Mouse (Mus musculus): ENCODE data around the gene Gpx5. TPM values are rescaled to one million over a fixed set of nuclear protein-coding genes. Genes with fewer than 3 reads are reported as not detected.

Gpx5 gene
- polyA plus RNA-seq, 1 experiment from 2014 or later, result not detected

GRCm38 (mm10) chr13:21304483-21305066 is 12.0 kb upstream of the Gpx5 start:
- ATAC-seq, result no peak
- H3K27me3 ChIP-seq (replicated peaks; ENCODE audit: control insufficient read depth, insufficient read depth, low read length), result no peaks in the 10 kb centered on the region
- no peak overlapping the region for H3K9ac ChIP-seq (ENCODE audit: low read depth, low read length)
- no peaks in the 10 kb centered on the region for H3K4me1 ChIP-seq (replicated peaks; ENCODE audit: control insufficient read depth, insufficient read depth, low read length)
- no peaks in the 10 kb centered on the region for H3K9me3 ChIP-seq (ENCODE audit: control insufficient read depth)
- H3K4me2 ChIP-seq (replicated peaks; ENCODE audit: low read depth), result no peak overlapping the region
- no peak overlapping the region for H3K27ac ChIP-seq (ENCODE audit: low read depth, low read length)
- no peaks in the 10 kb centered on the region for H3K36me3 ChIP-seq (ENCODE audit: control insufficient read depth, insufficient read depth)
- no peak for TF ChIP-seq CTCF (IDR thresholded peaks at IDR 0.05; ENCODE audit: low read depth)
- WGBS, result 72% methylated on average over 3 of the region's 3 CpGs
- no peak overlapping the region for H3K4me3 ChIP-seq (ENCODE audit: low read depth, low read length)

DNA sequence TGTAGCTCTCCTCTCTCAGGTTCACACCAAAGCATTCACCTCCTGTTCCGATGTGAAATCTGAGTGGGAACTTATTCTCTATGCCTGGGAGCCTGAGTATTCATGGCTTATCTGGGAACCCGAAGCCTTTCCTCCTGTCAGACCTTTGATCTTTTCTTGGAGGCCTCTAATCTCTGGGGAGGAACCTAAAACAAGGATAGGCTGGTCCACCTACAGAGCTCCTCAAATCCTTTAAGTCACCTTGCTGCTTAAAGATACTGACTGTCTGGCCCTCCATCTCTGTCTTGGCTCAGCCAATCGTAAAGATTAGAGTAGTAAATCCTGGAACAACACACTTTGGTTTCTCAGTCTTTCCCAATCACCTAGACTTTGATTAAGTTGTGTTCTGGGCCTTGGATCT is 6.0 kb upstream of the Gpx5 start:
- TF ChIP-seq CTCF (IDR thresholded peaks at IDR 0.05; ENCODE audit: low read depth), result no peak
- WGBS, result 24% methylated on average over 3 of the region's 3 CpGs
- no peak for ATAC-seq
- no peak overlapping the region for H3K4me3 ChIP-seq (ENCODE audit: low read depth, low read length)
- H3K27ac ChIP-seq (ENCODE audit: low read depth, low read length), result no peak overlapping the region
- no peaks in the 10 kb centered on the region for H3K27me3 ChIP-seq (replicated peaks; ENCODE audit: control insufficient read depth, insufficient read depth, low read length)
- H3K4me2 ChIP-seq (replicated peaks; ENCODE audit: low read depth), result no peak overlapping the region
- no peaks in the 10 kb centered on the region; the same call in 1 of the 2 replicates for H3K4me1 ChIP-seq (replicated peaks; ENCODE audit: control insufficient read depth, insufficient read depth, low read length)
- H3K36me3 ChIP-seq (ENCODE audit: control insufficient read depth, insufficient read depth), result no peaks in the 10 kb centered on the region
- no peaks in the 10 kb centered on the region for H3K9me3 ChIP-seq (ENCODE audit: control insufficient read depth)
- H3K9ac ChIP-seq (ENCODE audit: low read depth, low read length), result no peak overlapping the region

- peak; percentile 59; the same call in 1 of the 2 replicates for ATAC-seq
These were observed 13.0 kb downstream of the Gpx5 start for GRCm38 (mm10) chr13:21279559-21279958.

DNA sequence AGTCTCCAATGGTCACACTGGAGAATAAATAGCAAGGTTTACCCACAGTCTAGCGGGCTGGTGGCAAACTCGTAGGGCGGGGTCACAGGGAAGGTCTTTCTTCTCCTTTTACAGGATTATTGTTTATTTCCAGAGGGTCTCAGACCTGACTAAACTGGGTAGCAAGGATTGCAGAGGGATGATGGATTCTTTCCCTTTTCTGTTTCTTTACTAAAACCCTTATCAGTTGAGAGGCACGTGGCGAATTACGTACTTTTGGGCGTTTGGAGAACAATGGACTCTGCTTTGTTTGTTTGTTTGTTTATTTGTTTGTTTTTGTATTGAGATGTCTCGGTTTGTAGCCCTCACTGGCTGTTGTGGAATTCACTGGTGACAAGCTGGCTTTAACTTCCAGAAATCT is 13.5 kb downstream of the Gpx5 start:
- H3K4me3 ChIP-seq (ENCODE audit: low read depth, low read length), result peak overlapping the region; percentile 55
- no peaks in the 10 kb centered on the region; the same call in 1 of the 2 replicates for H3K27me3 ChIP-seq (replicated peaks; ENCODE audit: control insufficient read depth, insufficient read depth, low read length)
- 0 out of 2 replicates have a peak overlapping the region, but pooled peaks have one; percentile 5 for H3K9ac ChIP-seq (ENCODE audit: low read depth, low read length)
- no peaks in the 10 kb centered on the region for H3K9me3 ChIP-seq (ENCODE audit: control insufficient read depth)
- H3K27ac ChIP-seq (ENCODE audit: low read depth, low read length), result no peak overlapping the region
- WGBS, result 6% methylated on average over 8 of the region's 8 CpGs
- TF ChIP-seq CTCF (IDR thresholded peaks at IDR 0.05; ENCODE audit: low read depth), result no peak
- H3K4me2 ChIP-seq (replicated peaks; ENCODE audit: low read depth), result peak overlapping the region; percentile 72
- 0 out of 2 replicates have a peak, but pooled peaks have one; percentile 12 for ATAC-seq
- no peaks in the 10 kb centered on the region for H3K36me3 ChIP-seq (ENCODE audit: control insufficient read depth, insufficient read depth)
- H3K4me1 ChIP-seq (replicated peaks; ENCODE audit: control insufficient read depth, insufficient read depth, low read length), result no peaks in the 10 kb centered on the region

More at GRCm38 (mm10) chr13:21279559-21279958, 13.0 kb downstream of the Gpx5 start:
- Histone ChIP-seq H3K9ac (ENCODE audit: low read depth, low read length) (no peak overlapping the region), H3K4me1 (replicated peaks; ENCODE audit: control insufficient read depth, insufficient read depth, low read length) (no peaks in the 10 kb centered on the region), H3K36me3 (ENCODE audit: control insufficient read depth, insufficient read depth) (no peaks in the 10 kb centered on the region), H3K27me3 (replicated peaks; ENCODE audit: control insufficient read depth, insufficient read depth, low read length) (no peaks in the 10 kb centered on the region; the same call in 1 of the 2 replicates), H3K4me3 (ENCODE audit: low read depth, low read length) (peak overlapping the region; percentile 55), H3K4me2 (replicated peaks; ENCODE audit: low read depth) (peak overlapping the region; percentile 72), H3K9me3 (ENCODE audit: control insufficient read depth) (no peaks in the 10 kb centered on the region), H3K27ac (ENCODE audit: low read depth, low read length) (no peak overlapping the region)
- 2% methylated on average over 13 of the region's 13 CpGs for WGBS
- TF ChIP-seq CTCF (IDR thresholded peaks at IDR 0.05; ENCODE audit: low read depth), result no peak

GRCm38 (mm10) chr13:21276551-21276950 is 16.0 kb downstream of the Gpx5 start:
- Histone ChIP-seq H3K9me3 (ENCODE audit: control insufficient read depth) (no peaks in the 10 kb centered on the region), H3K4me2 (replicated peaks; ENCODE audit: low read depth) (peak overlapping the region; percentile 76), H3K9ac (ENCODE audit: low read depth, low read length) (no peak overlapping the region), H3K4me3 (ENCODE audit: low read depth, low read length) (peak overlapping the region; percentile 57), H3K27me3 (replicated peaks; ENCODE audit: control insufficient read depth, insufficient read depth, low read length) (no peaks in the 10 kb centered on the region; the same call in 1 of the 2 replicates), H3K4me1 (replicated peaks; ENCODE audit: control insufficient read depth, insufficient read depth, low read length) (no peaks in the 10 kb centered on the region), H3K36me3 (ENCODE audit: control insufficient read depth, insufficient read depth) (no peaks in the 10 kb centered on the region), H3K27ac (ENCODE audit: low read depth, low read length) (no peak overlapping the region)
- 3% methylated on average over 9 of the region's 9 CpGs for WGBS
- TF ChIP-seq CTCF (IDR thresholded peaks at IDR 0.05; ENCODE audit: low read depth), result no peak
- no peak for ATAC-seq

DNA sequence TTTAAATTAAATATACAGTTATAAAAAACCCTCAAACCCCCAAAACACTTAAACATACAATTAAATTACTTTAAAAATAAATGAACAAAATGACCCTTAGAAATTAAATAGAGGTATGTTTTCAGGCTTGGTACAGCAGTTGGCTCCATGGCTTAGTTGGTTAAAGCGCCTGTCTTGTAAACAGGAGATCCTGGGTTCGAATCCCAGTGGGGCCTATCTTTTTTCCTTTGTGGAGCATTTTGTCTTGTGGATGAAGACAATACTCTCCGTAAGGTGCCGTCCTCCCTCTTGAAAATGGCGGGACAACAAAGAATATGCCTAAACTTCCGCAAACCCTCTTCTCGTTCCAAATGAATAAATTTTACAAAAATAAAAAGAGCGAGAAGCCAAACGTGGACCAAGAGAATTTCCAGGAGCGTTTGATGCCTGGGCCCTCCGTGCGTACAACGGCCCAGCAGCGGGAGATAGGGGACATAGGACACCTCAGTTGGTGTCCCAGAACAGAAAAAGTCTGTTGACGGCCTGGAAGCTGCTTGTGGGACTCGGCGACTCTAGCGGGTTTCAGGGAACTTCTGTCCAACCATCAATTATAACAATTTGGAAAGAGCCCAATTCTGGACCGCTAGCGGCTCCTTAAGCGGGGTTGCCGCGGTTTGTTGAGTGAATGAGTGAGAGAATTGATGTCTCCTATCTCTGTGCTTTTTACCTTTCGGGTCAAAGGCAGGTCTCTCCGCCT is 16.5 kb downstream of the Gpx5 start:
- no peak for ATAC-seq
- TF ChIP-seq CTCF (IDR thresholded peaks at IDR 0.05; ENCODE audit: low read depth), result no peak

More for the DNA sequence above, 16.5 kb downstream of the Gpx5 start:
- no peaks in the 10 kb centered on the region for H3K4me1 ChIP-seq (replicated peaks; ENCODE audit: control insufficient read depth, insufficient read depth, low read length)
- WGBS, result 2% methylated on average over 25 of the region's 25 CpGs
- no peak overlapping the region for H3K27ac ChIP-seq (ENCODE audit: low read depth, low read length)
- no peaks in the 10 kb centered on the region; the same call in 1 of the 2 replicates for H3K27me3 ChIP-seq (replicated peaks; ENCODE audit: control insufficient read depth, insufficient read depth, low read length)
- H3K4me2 ChIP-seq (replicated peaks; ENCODE audit: low read depth), result peak overlapping the region; percentile 76
- peak overlapping the region; percentile 45; the same call in 1 of the 2 replicates for H3K9ac ChIP-seq (ENCODE audit: low read depth, low read length)
- H3K9me3 ChIP-seq (ENCODE audit: control insufficient read depth), result no peaks in the 10 kb centered on the region
- H3K4me3 ChIP-seq (ENCODE audit: low read depth, low read length), result peak overlapping the region; percentile 57
- no peaks in the 10 kb centered on the region for H3K36me3 ChIP-seq (ENCODE audit: control insufficient read depth, insufficient read depth)
